Comparison of ENCODE assay signal across 34 mouse cellular contexts in the genomic region with DNA sequence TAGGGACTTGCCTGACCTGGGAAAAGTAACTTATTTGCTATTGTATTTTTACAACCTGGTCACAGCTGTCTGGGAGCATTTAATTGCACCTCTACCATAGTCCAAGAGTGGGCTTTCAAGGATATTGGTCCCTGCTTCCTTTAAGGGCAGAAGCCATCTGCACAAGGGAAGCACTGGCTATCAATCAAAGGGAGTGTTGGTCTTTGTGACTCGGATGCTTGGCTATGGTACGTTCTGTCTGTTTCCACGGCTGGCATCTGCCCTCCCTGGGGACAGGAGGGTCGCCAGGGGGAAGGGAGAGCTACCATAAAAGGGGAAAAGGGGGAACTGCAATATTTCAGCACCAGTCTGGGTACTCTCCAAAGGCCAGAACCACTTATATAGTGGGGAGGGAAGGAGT.
DNase-seq lines count a peak whose midpoint lies in the region; ATAC-seq and TF ChIP-seq lines count a peak whose summit lies in the region.
"Had no signal": no experiment of that assay in that cellular context is flagged by ENCODE, and none has a peak within 500 bp of the region (broad histone marks: within the 10 kb centered on the region; RNA-seq: fewer than 3 reads in every experiment).

No protein-coding gene starts in this region.

- no peaks in the 10 kb centered on the region for H3K9me3 ChIP-seq in neural tube, embryonic 15.5 days (replicated peaks)
- H3K9me3 ChIP-seq in neural tube, embryonic 11.5 days (ENCODE audit: control insufficient read depth, low read length) = no peaks in the 10 kb centered on the region
- H3K9me3 ChIP-seq: embryonic facial prominence, embryonic 12.5 days; heart, embryonic 10.5 days; heart, embryonic 15.5 days; kidney, embryonic 15.5 days; limb, embryonic 12.5 days; liver, embryonic 15.5 days; midbrain, embryonic 10.5 days had no signal

- 0 out of 2 replicates have a peak, but pooled peaks cover 3% of the 10 kb centered on the region for H3K4me1 ChIP-seq in neural tube, embryonic 15.5 days
- H3K4me1 ChIP-seq in neural tube, embryonic 11.5 days (ENCODE audit: control insufficient read depth, insufficient read depth, low read length) = no peaks in the 10 kb centered on the region
- H3K4me1 ChIP-seq: embryonic facial prominence, embryonic 12.5 days; heart, embryonic 10.5 days; heart, embryonic 15.5 days; kidney, embryonic 15.5 days; liver, embryonic 15.5 days; midbrain, embryonic 10.5 days had no signal

- 1% methylated on average over 4 of the region's 4 CpGs for WGBS in neural tube, embryonic 15.5 days
- 7% methylated on average over 4 of the region's 4 CpGs for WGBS in neural tube, embryonic 11.5 days

- no peak overlapping the region for H3K9ac ChIP-seq in neural tube, embryonic 15.5 days (replicated peaks)
- H3K9ac ChIP-seq in neural tube, embryonic 11.5 days (ENCODE audit: low read length) = no peak overlapping the region
- H3K9ac ChIP-seq: embryonic facial prominence, embryonic 12.5 days; heart, embryonic 15.5 days; kidney, embryonic 15.5 days; limb, embryonic 12.5 days; liver, embryonic 15.5 days; lung, embryonic 14.5 days had no signal

- peak; percentile 16 to 36 for DNase-seq in cerebellum, postnatal 10 days
- DNase-seq in cerebellum, adult 9-11 months = no peak
- DNase-seq in neural tube, embryonic 10.5 days (ENCODE audit: extremely low spot score, low spot score) = peak; percentile 17
- peak; percentile 35 for DNase-seq in neural tube, embryonic 11.5 days (ENCODE audit: low spot score)
- DNase-seq in heart, postnatal 10 days = no peak
- DNase-seq in gastrocnemius, adult 2 months = no peak
- no peak for DNase-seq in adrenal gland, adult (ENCODE audit: inconsistent age in 2 of 2, low spot score in 1 of 2)
- DNase-seq: adrenal gland, postnatal 14 days; cerebellum, adult 11 months; cerebellum, adult 9-10 months; gastrocnemius, postnatal 25 days; heart, adult 11 months; heart, postnatal 4 days; kidney, adult 11 months; kidney, postnatal 4 days; lung, embryonic 14.5 days; lung, postnatal 14 days; right cerebral cortex, adult 18-20 months; spleen, adult 18-20 months; thymus, adult 18-20 months; thymus, postnatal 36 days had no signal

- no peak overlapping the region for H3K4me2 ChIP-seq in neural tube, embryonic 15.5 days
- no peak overlapping the region for H3K4me2 ChIP-seq in neural tube, embryonic 11.5 days (ENCODE audit: low read depth)
- H3K4me2 ChIP-seq: embryonic facial prominence, embryonic 12.5 days; heart, embryonic 15.5 days; kidney, embryonic 15.5 days; limb, embryonic 12.5 days; liver, embryonic 15.5 days; lung, embryonic 14.5 days had no signal

- no peak overlapping the region for H3K27ac ChIP-seq in neural tube, embryonic 15.5 days (replicated peaks)
- no peak overlapping the region for H3K27ac ChIP-seq in neural tube, embryonic 11.5 days (ENCODE audit: low read depth, low read length)
- no peak overlapping the region for H3K27ac ChIP-seq in gastrocnemius, adult 2 months
- H3K27ac ChIP-seq: embryonic facial prominence, embryonic 12.5 days; heart, embryonic 10.5 days; heart, embryonic 15.5 days; kidney, embryonic 15.5 days; limb, embryonic 12.5 days; liver, embryonic 15.5 days; midbrain, embryonic 10.5 days had no signal

- H3K27me3 ChIP-seq in neural tube, embryonic 15.5 days (replicated peaks) = no peaks in the 10 kb centered on the region
- no peaks in the 10 kb centered on the region for H3K27me3 ChIP-seq in neural tube, embryonic 11.5 days (ENCODE audit: control insufficient read depth, insufficient read depth, low read length)
- H3K27me3 ChIP-seq: CH12.LX; embryonic facial prominence, embryonic 12.5 days; heart, embryonic 15.5 days; kidney, embryonic 15.5 days; limb, embryonic 12.5 days; liver, embryonic 15.5 days had no signal

- intact Hi-C loops in heart, postnatal 10 days (cut with DNase I) = no loop called here
- intact Hi-C loops in gastrocnemius, adult 2 months (cut with DNase I) = no loop called here

- no peak for TF ChIP-seq CTCF in gastrocnemius, adult 2 months (IDR thresholded peaks at IDR 0.05)

- H3K36me3 ChIP-seq in neural tube, embryonic 15.5 days = no peaks in the 10 kb centered on the region
- no peaks in the 10 kb centered on the region for H3K36me3 ChIP-seq in neural tube, embryonic 11.5 days (ENCODE audit: control insufficient read depth, insufficient read depth, low read length)
- H3K36me3 ChIP-seq: embryonic facial prominence, embryonic 12.5 days; heart, embryonic 10.5 days; heart, embryonic 15.5 days; kidney, embryonic 15.5 days; limb, embryonic 12.5 days; liver, embryonic 15.5 days; midbrain, embryonic 10.5 days had no signal

- ATAC-seq in neural tube, embryonic 15.5 days (ENCODE audit: low FRiP score) = no peak
- ATAC-seq in neural tube, embryonic 11.5 days (ENCODE audit: insufficient read depth, low FRiP score, low TSS enrichment) = peak; percentile 69
- ATAC-seq: activated CD4-positive, CD25-positive, alpha-beta regulatory T cell, adult 4 months; forebrain, embryonic 14.5 days; inflammation-experienced regulatory T-cells, adult 6 months; midbrain, embryonic 16.5 days had no signal

- H3K4me3 ChIP-seq in neural tube, embryonic 15.5 days (replicated peaks) = no peak overlapping the region
- H3K4me3 ChIP-seq in neural tube, embryonic 11.5 days (ENCODE audit: low read depth, low read length) = no peak overlapping the region
- H3K4me3 ChIP-seq in gastrocnemius, adult 2 months = no peak overlapping the region
- H3K4me3 ChIP-seq: embryonic facial prominence, embryonic 12.5 days; heart, embryonic 10.5 days; heart, embryonic 15.5 days; kidney, embryonic 15.5 days; limb, embryonic 12.5 days; liver, embryonic 15.5 days; midbrain, embryonic 10.5 days had no signal

Comparison
In these comparisons a context has a peak if more than half of its experiments do, and no peak if none do; other contexts are left out.
1. DNase-seq: peak in cerebellum, postnatal 10 days (2 of 2), neural tube, embryonic 10.5 days (single experiment) and neural tube, embryonic 11.5 days (single experiment); none in cerebellum, adult 9-11 months (single experiment), heart, postnatal 10 days (0 of 2), gastrocnemius, adult 2 months (single experiment) and adrenal gland, adult (0 of 2).